Mouse (Mus musculus) heart, embryonic 14.5 days (tissue): ENCODE measurements around the gene Samd13. TPM values are rescaled to one million over a fixed set of nuclear protein-coding genes. Genes with fewer than 3 reads are reported as not detected.

Source experiments
- polyA plus RNA-seq: library from polyadenylated mRNA; unstranded; fragments of >200 nt; fragmentation: Nextera tagmentation; extraction: Ambion mirVana; gene quantifications from 2 replicates; pipeline ENCODE4 v1.2.1, GENCODE M21; 2014

The Samd13 gene
- polyA plus RNA-seq, 1 experiment from 2014 or later = 3.1 TPM

Other genes with a start within 250 kb of the Samd13 start
- 11.3 and 11.5 TPM in 2 replicates for gene Ctbs, start 235.8 kb downstream of the Samd13 start, polyA plus RNA-seq
- gene Spata1, start 185.8 kb downstream of the Samd13 start, polyA plus RNA-seq = 5.5 and 6.5 TPM in 2 replicates
- 1,503 and 1,593 TPM in 2 replicates for gene Gng5, start 185.8 kb downstream of the Samd13 start, polyA plus RNA-seq
- gene Rpf1, start 164.2 kb downstream of the Samd13 start, polyA plus RNA-seq = 35.0 and 38.7 TPM in 2 replicates
- not detected in 2 replicates for gene Uox, start 115.2 kb downstream of the Samd13 start, polyA plus RNA-seq
- gene Dnase2b, start 70.0 kb downstream of the Samd13 start, polyA plus RNA-seq = not detected in 2 replicates
- gene 4930503B20Rik, start 34.3 kb downstream of the Samd13 start, polyA plus RNA-seq = 0.13 TPM in 1 of 2 replicates, not detected in the other
- 55.2 and 59.0 TPM in 2 replicates for gene Prkacb, start 127.4 kb upstream of the Samd13 start, polyA plus RNA-seq
- 2.2 and 2.7 TPM in 2 replicates for gene Ttll7, start 166.8 kb upstream of the Samd13 start, polyA plus RNA-seq